Mouse (Mus musculus) retina, embryonic 14.5 days (tissue): ENCODE data around the gene Dnah11.
"Not testable (repeated sequence)": the region's sequence is repeated elsewhere in the genome, so short reads cannot be mapped to it uniquely, and the experiment has no call there.

Experiments used
- DNase-seq: peaks from one replicate; pipeline ENCODE4 v3.0.0-alpha.2; 2015; ENCODE audit warnings: low spot score

The Dnah11 gene

DNA sequence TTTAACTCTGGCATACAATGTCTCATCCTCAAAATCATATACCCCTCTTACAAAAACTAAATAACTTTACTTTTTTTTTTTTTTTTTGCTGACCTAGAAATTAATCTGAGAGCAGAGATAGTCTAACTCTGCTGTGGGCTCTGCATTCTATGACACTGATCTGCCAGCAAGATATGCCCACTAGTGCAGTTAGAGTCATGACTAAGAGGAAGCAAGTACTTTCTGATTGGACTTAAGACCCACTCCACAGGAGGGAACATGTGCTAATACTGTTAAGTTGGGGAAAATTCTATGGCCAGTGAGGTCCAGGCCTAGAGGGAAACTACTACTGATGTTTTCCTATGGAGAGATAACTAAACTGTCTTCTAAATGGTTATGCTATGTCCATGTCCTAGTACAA is 225.1 kb downstream of the Dnah11 start:
- DNase-seq: no peak

DNA sequence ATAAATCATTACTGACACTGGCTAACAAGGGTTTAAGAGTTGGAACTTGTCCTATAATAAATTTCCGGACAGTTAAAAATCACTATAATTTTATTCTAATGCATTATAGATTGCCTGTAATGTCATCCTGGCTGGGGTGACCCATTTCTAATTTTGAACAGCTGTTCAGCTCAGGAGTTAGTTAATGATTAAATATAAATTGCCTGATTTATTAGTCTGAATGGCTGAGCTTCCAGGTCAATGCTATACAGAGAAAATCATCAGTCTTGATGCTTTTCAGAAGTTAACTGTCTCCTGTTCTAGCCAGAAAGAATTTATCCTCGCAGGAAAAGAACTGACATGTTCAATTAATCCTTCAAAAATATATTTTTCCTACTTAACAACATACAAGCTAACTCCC is 236.1 kb downstream of the Dnah11 start:
- peak; percentile 22 for DNase-seq

DNA sequence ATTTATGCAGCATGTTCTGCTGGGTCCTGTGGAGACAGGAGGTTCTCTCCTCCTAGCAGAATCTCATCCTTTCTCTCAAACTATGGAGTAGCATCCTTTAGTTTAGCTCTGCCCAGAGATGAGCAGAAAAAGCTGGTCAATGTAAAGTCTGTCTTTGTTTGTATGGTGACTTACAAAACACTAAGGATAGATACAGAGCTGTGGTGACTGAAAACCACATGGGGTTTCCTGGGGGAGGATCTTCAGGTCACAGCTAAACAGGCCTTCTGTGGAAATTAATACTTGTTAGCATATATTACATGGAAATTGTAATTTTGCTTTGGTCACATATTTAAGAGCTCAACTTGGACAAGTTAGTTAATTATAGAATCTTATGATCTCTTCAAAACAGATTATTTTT is 239.6 kb downstream of the Dnah11 start:
- no peak for DNase-seq

DNA sequence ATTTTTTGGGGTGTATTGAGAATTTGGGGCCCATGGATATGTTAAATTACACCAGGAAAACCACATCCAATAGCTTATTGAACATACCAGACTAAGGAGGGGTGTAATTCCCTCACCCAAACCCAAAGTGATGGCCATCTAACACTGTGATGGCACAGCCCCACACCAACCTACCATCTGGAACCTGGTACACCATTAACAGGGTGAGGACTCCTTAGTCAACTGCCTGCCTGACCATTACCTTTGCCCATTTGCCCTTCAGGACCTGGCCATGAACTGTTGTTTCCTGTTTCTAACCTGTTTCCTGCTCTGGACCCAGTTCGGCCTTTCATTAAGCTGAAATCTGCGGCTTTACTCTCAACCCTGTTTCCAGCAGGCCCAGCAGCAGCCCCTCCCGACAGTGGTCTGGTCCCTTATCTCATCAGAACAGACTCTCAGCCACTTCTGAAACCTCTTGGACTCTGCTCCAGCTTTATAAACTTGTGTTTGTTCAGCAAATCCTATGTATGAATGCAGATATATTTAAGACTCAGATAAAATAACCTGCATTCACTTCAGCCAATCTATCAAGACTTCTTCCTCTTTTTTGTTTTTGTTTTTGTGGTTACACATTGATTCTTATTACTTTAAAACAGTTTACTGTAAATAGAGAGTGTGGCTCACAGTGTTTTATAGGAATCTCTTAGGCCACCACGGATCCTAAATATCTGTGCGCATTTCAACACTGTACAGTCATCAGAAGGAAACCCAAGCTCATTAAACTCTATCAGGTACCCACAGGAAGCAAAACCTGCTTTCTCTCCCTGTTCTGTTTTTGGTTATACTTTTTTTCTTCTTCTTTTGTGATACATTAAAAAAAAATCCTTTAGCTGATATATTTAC is 251.8 kb downstream of the Dnah11 start:
- DNase-seq: no peak

DNA sequence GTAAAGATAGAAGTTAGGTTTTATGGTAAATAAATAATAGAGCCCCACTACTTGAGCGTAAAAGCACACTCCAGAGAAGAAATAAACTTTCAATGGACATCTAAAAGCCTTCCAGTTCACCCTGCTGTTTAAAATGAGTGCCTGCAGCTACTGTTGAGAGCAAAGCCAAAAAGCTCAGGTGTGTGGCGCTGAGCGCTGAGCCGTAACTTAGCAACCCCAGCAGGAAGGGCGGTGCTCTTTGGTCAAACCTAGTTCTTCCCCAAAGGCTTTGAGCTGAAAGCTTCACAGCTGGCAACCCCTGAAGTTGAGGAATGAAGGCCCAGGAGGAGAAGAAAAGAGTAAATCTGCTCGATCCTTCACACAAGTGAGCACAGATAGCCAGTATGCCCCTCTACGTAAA is 256.9 kb downstream of the Dnah11 start:
- no peak for DNase-seq

DNA sequence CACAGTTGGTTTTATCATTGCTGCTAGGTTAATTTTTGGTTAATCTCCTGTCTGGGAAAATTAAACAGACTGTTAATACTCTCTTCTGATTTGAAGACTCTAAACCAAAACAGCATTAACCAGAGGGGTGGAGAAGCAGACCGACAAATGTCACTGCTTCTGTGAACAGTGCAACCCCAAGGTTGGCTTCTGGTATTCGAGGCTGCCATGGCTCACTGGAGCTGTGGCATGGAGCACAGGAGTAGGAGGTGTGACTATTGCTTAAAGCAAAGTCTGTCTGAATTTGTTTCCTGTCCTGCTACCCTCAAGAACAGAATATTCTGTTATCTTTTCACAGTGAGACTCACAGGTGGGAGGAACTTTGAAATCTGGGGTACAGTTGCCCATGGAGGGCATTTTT is 260.6 kb downstream of the Dnah11 start:
- no peak for DNase-seq

DNA sequence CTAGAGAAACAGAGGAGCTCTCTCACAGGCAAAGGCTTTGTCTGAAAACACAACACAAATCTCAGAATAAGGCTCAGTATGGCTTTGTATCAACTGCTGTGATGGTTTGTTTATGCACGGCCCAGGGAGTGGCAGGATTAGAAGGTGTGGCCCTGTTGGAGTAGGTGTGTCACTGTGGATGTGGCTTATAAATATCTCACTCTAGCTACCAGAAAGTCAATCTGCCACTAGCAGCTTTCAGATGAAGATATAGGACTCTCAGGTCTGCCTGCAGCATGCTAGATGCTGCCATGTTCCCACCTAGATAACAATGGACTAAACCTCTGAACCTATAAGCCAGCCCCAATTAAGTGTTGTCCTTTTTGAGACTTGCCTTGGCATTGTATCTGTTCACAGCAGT is 266.8 kb downstream of the Dnah11 start:
- DNase-seq: no peak

DNA sequence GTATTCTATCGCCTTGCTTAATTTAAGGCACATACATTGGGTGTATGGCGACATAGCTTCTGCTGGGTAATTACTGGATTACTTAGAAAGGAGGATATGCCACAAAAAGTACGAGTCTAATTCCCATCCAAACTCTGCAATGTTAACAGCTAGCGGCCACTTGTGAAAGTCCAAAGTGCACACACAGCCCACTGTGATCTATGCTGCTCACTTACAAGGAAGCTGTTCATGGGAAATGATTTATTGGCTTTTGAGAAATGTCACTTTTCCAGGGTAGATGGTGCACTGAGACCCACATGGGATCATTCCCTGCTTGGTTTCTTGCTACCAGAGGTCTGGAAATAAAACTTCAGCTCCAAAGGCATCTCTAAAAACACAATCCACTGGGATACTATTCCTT is 269.1 kb downstream of the Dnah11 start:
- no peak for DNase-seq

DNA sequence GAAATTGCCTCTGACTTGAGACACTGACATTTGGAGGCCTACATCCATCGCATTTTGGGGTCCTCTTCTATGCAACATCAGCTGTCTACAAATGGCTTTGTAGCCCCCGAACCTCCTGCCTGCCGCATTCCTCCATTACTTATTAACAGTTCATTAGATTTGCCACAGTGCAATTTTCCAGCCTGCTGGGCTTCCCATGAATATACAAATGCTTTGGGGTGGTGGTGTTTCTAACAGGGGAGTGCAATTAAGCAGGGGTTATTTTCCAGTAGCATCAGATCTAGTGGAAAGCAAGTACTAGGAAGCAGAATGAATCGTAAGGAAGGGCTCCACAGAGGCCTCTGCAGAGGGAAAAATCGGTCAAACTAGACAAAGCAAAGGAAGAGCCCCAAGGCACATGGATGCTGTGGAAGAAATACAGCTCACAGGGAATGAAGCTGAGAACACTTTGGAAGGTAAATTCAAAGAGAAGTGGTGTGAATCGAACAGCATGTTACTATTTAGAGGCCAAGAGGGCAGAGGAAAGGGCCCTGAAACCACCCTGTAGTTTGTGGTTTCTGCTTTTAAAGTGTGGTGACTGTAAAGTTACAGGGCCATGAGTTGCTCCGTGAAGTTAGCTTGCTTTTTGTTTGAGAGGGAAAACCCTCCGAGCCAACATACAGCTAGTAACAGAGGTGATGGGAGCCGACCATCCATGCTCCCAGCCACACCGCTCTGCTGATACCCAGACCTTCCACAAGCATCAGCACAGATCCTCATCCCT is 282.8 kb downstream of the Dnah11 start:
- DNase-seq: peak; percentile 80

DNA sequence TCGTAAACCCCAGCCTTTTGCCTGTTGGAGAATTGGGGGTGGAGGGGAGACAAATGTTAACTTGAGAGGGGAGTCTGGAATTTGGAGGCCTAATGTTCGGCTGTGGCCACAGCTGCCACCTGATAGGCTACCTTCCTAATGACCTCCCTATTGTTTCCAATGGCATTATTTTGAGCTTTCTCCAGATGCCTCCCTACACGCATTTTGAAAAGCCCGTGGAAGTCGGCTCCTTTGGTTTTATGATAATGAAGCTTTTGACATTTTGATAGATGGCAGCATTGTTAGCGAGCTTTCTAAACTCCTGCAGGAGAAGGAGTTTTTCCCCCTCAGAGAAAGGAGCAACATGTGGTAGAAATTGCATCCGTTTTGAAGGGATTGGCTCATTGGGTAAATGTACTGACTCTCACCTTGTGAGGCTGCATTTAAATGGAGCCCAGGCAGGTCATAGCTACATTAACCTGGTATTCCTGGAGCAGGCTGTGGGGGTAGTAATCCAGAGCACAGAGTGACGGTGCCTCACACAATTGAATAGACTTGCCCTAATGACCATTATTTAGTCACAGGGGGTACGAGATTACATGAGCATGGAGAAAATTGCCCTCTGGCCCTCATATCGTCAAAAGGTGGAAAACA is 284.1 kb downstream of the Dnah11 start:
- DNase-seq: peak; percentile 41

DNA sequence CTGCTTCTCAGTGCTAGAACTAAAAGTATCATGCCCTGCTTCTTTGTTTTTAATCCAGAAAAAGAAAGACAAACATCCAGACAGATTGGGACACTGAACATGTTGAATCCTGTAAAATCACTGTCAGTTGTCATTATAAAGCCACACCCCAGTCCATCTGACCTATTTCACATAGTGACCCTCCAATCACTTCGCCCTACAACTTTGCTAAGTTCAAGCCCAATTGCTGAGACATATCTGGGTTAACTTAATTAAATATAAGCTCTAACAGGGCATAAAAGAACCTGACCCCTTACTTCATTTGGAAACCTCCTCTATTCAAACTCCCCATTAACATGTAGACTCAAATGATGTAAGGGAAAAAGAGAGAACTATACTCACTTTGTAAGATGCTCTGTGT is 287.4 kb downstream of the Dnah11 start:
- peak; percentile 61 for DNase-seq

DNA sequence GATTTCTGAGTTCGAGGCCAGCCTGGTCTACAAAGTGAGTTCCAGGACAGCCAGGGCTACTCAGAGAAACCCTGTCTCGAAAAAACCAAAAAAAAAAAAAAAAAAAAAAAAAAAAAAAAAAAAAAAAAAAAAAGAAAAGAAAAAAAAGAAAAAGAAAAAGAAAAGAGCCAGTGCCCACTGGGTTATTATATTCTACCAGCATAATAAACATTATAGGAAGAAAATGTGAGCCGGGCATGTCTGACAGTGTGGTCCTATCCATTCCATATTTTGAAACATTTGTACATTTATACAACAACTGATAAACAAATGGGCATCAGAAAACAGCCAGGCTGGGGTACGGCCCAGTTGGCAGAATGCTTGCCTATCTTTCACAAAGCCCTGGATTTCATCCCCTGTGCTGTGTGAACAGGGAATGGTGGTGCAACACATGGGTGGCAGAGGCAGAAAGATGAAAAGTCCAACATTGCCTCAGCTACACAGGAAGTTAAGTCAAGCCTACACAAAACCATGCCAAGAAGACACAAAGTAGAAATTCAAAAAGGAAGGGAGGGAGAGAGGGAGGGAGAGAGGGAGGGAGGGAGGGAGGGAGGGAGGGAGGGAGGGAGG is 293.5 kb downstream of the Dnah11 start:
- DNase-seq: not testable (repeated sequence)

DNA sequence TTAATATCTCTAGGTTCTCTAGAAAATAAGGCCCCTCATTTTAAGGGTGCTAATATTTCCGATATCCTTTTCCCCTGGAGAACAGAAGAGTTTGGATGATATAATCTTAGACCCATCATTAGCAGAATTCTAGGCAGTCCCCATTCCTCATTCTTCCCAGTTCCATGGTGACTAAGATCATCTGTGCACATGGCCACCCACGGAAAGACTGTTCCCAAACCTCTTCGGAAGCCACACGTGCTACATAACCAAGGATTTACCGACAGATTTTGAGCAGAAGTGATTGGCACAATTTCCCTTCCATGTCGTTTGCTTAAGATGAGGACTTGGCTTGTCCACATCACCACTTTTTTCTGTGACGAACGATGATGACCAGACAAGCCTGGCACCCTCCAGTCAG is 295.2 kb downstream of the Dnah11 start:
- no peak for DNase-seq

DNA sequence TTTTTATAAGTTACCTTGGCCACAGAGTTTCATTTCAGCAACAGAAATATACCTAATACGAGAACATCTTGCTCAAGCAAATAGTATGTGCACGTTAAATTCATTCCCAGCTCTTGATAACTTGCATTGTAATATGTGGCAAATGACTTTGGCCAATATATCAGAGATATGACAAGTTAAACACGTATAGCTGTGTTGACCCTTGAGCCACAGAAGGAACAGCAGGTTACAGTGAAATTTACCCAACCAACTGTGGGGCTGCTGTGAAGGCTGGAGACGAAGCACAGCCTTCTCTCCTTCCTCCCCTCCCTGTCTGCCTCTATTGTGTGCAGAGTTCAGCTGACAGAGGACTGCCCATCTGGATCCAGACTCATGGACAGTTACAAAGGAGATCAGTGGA is 297.5 kb downstream of the Dnah11 start:
- not testable (repeated sequence) for DNase-seq

DNA sequence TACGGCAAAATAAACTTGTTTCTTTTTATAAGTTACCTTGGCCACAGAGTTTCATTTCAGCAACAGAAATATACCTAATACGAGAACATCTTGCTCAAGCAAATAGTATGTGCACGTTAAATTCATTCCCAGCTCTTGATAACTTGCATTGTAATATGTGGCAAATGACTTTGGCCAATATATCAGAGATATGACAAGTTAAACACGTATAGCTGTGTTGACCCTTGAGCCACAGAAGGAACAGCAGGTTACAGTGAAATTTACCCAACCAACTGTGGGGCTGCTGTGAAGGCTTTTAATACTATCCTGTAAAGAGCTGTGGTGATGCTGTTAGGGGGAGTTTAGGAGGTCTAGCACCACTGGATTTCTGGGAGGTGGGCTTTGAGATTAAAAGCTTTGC is 298.0 kb downstream of the Dnah11 start:
- not testable (repeated sequence) for DNase-seq

DNA sequence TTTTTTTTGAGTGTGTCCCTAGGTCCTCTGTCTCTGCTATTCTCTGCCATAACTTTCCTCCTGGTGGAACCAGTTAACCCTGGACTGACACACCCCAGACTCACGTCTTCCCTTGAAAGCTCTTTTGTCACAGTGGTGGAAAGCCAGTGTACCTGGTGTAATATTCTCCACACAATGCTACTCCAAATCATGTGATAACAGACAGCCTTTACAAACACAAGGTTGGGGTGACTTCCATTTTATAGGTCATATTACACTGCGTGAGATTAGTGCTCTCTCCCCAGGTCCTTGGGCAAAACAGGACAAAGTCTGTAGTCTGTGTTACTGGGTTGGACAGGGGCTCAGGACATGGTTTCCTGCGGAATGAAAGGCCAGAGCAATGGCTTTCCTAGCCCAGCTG is 311.4 kb downstream of the Dnah11 start:
- no peak for DNase-seq

DNA sequence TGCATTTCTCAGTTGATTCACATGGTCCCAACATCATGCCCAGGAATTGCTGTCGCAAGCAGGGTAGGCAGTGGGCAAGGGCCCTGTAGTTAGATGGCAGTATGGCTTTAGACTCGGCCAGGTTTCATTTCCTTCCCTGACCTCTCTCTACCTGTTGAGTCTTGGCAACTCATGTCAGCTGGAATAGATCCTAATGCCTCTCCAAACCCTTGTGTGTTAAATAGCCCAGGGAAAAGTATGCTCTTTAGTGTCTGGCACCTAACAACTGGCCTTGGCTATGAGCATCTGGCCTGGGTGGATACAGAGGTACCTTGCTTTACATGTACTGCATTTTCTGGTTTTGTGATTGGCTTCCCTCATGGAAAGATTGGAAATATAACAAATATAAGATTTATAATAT is 314.2 kb downstream of the Dnah11 start:
- no peak for DNase-seq

DNA sequence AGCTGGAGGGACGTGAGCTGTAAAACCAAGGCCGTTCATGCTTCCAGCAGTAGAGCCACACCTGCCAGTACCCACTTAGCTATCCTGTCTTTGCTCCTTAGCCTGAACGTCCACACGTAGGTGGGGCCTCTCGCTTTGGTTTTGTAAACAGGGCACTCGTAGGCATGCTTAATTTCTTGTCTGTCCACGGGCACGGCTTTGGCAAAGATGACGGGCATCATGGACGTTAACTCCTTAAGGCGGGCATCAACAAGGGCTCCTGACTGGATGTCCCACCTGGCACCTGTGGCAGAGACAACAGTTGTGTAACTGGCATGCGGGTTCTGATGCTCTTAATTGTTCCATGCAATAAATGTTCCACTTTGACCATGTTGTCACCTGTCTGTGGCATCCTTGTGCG is 320.5 kb downstream of the Dnah11 start:
- no peak for DNase-seq

DNA sequence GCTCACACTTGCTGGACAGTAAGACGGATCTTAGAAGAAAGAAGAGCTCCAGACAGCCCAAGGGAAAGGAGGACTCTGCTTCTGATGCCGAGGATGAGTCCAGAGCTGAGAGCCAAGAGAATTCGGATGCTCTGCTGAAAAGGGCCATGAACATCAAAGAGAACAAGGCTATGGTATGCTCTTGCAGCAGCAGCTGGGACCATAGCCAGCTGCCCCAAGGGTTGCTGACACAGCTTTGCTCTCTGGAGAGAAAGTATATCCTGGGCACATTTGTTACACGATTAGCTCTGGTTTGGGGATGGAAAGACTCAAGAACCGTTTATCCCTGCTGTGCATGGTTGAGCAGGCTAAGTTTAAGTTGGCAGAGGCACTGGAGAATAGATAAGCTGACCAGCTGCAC is 326.6 kb downstream of the Dnah11 start:
- DNase-seq: no peak

DNA sequence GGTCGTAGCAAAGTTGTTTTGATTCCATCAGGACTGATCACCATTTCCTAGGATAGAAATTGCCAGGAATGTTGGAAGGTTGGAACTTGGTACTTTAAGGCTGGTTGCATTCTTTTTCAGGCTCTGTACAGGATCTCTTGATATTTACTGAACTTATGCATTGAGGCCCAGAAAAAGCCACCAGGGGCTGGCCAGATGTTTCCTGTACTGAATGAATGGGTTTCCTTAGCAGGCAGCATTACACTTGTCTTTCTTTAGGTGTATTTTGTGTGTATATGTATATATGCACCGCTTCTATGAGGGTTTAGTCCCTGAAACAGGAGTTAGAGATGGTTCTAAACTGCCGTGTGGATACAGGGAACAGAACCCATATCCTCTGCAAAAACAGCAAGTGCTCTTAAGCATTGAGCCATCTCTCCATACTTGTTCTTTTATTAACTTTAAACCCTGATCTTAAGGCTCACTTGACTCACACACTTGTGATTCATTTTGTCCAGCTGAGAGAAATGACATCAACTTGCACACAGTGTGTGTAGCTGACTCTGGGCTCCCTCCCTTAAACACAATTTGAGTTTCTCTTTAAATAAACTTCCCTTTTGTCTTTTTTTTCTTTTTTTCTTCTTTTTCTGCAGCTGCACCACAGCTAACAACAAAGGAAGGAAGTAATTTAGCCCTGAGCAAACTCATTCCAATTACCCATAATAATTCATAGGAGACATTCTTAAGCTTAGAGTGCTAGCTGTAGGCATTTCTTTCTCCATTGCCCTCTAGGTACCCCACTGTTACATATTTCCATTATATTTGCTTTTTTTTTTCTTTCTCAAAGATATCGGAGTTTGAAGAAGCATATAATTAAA is 330.9 kb downstream of the Dnah11 start:
- no peak for DNase-seq

DNA sequence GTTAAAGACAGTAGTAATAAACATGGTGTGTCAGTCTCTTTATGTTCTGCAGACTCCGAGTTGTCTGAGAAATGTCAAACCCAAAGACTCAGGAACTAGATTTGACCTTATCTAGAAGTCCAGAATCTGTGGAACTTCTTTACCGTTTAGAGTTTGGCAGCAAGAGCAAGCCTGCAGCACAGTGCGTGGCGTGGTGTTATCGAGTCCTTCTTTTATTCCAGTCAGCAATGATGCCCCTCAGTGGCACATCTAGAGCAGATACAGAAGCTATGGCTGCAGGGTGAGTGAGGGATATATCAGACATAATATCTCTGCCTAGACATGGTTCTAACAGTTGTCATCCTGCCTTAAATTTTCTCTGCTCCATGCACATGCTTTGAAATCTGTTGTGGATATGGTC is 336.2 kb downstream of the Dnah11 start:
- DNase-seq: no peak

DNA sequence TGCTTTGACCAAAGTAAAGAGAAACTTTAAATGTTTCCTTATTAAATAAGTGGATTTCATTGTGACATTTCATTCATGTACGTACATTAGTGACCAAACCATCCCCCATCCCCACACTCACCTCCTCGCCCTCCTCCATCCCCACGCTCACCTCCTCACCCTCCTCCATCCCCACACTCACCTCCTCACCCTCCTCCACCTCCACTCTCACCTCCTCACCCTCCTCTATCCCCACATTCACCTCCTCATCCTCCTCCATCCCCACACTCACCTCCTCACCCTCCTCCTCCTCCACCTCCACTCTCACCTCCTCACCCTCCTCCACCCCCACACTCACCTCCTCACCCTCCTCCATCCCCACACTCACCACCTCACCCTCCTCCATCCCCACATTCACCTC is 337.6 kb downstream of the Dnah11 start:
- DNase-seq: no peak
